Comparison of ENCODE assay signal across 8 mouse cellular contexts in the genomic region with DNA sequence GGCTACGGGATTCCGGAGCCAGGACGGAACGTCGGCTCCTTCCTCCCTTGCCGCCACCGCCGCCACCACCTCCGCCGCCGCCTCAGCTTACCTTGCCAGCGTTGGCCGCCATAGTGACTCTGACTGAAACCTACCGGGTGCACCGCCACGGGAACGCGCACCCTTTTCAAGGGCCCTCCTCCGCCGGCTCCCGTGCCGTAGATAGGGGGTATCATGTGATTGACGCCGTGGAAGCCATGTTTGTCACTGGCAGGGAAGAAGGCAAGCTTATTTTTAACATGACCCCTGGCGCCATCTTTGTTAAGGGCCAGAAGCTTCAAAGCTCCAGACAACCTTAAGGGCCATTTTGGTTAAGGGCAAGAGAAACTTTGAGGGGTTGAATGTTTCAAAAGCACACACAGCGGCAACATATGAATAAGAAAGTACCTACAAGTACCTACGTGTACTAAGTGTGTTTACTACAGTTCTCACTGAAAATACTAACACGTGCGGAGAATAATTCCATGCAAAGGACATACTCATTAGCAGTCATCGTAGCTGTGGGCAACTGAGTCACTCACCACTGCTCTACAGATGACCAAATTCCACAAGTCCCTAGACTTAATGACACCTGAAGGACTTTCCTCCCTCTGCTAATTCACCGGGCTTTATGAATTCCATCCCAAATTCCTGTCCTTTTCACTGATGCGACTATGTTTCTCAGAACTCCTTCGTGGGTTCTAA. TPM values are rescaled to one million over a fixed set of nuclear protein-coding genes. Genes with fewer than 3 reads are reported as not detected.
DNase-seq lines count a peak whose midpoint lies in the region; ATAC-seq and TF ChIP-seq lines count a peak whose summit lies in the region.

A gene (minus strand): TSS at position 175 of the 723 bp plus-strand sequence.

- WGBS in bone marrow, adult 2 months, result 13% methylated on average over 33 of the region's 33 CpGs
- WGBS in embryonic facial prominence, embryonic 15.5 days, result 11% methylated on average over 30 of the region's 33 CpGs
- WGBS in limb, embryonic 14.5 days, result 18% methylated on average over 24 of the region's 33 CpGs
- 18% methylated on average over 24 of the region's 33 CpGs for WGBS in midbrain, postnatal 0 days

- peak; percentile 96 for TF ChIP-seq POLR2A in bone marrow, adult 2 months (IDR thresholded peaks at IDR 0.05; ENCODE audit: borderline replicate concordance, control insufficient read depth, low read depth, low read length)
- TF ChIP-seq POLR2A in limb, embryonic 14.5 days (IDR thresholded peaks at IDR 0.05; ENCODE audit: borderline replicate concordance, extremely low read depth, insufficient read depth, insufficient read length), result 0 out of 2 replicates have a peak, but pooled peaks have one; percentile 75

- no peaks in the 10 kb centered on the region for H3K36me3 ChIP-seq in embryonic facial prominence, embryonic 15.5 days
- H3K36me3 ChIP-seq in limb, embryonic 14.5 days (ENCODE audit: control insufficient read depth, insufficient read depth, low read length), result no peaks in the 10 kb centered on the region
- H3K36me3 ChIP-seq in midbrain, postnatal 0 days (ENCODE audit: insufficient read depth, low read length), result no peaks in the 10 kb centered on the region

- TF ChIP-seq CTCF in bone marrow, adult 2 months (IDR thresholded peaks at IDR 0.05; ENCODE audit: control insufficient read depth, insufficient read depth, low read length), result no peak
- no peak for TF ChIP-seq CTCF in midbrain, postnatal 0 days (IDR thresholded peaks at IDR 0.05)

- ATAC-seq in embryonic facial prominence, embryonic 15.5 days (ENCODE audit: insufficient number of reproducible peaks, low FRiP score, low TSS enrichment, low read depth), result peak; percentile 95
- peak; percentile 94 for ATAC-seq in limb, embryonic 14.5 days (ENCODE audit: low FRiP score, low read depth)
- peak; percentile 96 for ATAC-seq in midbrain, postnatal 0 days (ENCODE audit: low FRiP score)

- peak within 1 kb of the TSS; percentile 87 for H3K9ac ChIP-seq in embryonic facial prominence, embryonic 15.5 days
- peak within 1 kb of the TSS; percentile 90 for H3K9ac ChIP-seq in limb, embryonic 14.5 days (ENCODE audit: low read depth, low read length, severe bottlenecking)
- peak within 1 kb of the TSS; percentile 82 for H3K9ac ChIP-seq in midbrain, postnatal 0 days (replicated peaks; ENCODE audit: low read length, poor library complexity, severe bottlenecking)

- peak within 1 kb of the TSS; percentile 70 for H3K4me2 ChIP-seq in embryonic facial prominence, embryonic 15.5 days (replicated peaks)
- peak within 1 kb of the TSS; percentile 81 for H3K4me2 ChIP-seq in limb, embryonic 14.5 days (replicated peaks; ENCODE audit: low read depth, low read length, severe bottlenecking)
- H3K4me2 ChIP-seq in midbrain, postnatal 0 days (ENCODE audit: low read depth, low read length, poor library complexity, severe bottlenecking), result peak within 1 kb of the TSS; percentile 87

- no peaks in the 10 kb centered on the region for H3K9me3 ChIP-seq in embryonic facial prominence, embryonic 15.5 days (replicated peaks)
- H3K9me3 ChIP-seq in limb, embryonic 14.5 days (ENCODE audit: control insufficient read depth, low read length), result no peaks in the 10 kb centered on the region
- no peaks in the 10 kb centered on the region for H3K9me3 ChIP-seq in midbrain, postnatal 0 days (ENCODE audit: low read length)

- DNase-seq in 416B (ENCODE audit: low read depth), result peak; percentile 99
- DNase-seq in heart, adult 8-10 months (ENCODE audit: low spot score), result peak; percentile 100
- peak; percentile 100 for DNase-seq in kidney, adult 9 months
- DNase-seq in limb, embryonic 14.5 days (ENCODE audit: low spot score), result peak; percentile 98
- DNase-seq in midbrain, postnatal 0 days (ENCODE audit: low spot score), result peak; percentile 99
- DNase-seq in spleen, postnatal 14 days (ENCODE audit: low spot score in 2 of 2), result peak; percentile 98 to 99

- H3K4me1 ChIP-seq in bone marrow, adult 2 months (ENCODE audit: control insufficient read depth, insufficient read depth, low read length), result peaks cover 5% of the 10 kb centered on the region; the same call in 1 of the 2 replicates
- H3K4me1 ChIP-seq in embryonic facial prominence, embryonic 15.5 days, result peaks cover 27% of the 10 kb centered on the region
- H3K4me1 ChIP-seq in limb, embryonic 14.5 days (ENCODE audit: control insufficient read depth, insufficient read depth, low read length), result peaks cover 19% of the 10 kb centered on the region
- peaks cover 9% of the 10 kb centered on the region for H3K4me1 ChIP-seq in midbrain, postnatal 0 days (ENCODE audit: insufficient read depth, low read length)

- peak within 1 kb of the TSS; percentile 92 for H3K27ac ChIP-seq in bone marrow, adult 2 months (ENCODE audit: control insufficient read depth, insufficient read depth, low read depth, low read length, poor library complexity)
- H3K27ac ChIP-seq in embryonic facial prominence, embryonic 15.5 days (replicated peaks), result peak within 1 kb of the TSS; percentile 87
- peak within 1 kb of the TSS; percentile 78 for H3K27ac ChIP-seq in limb, embryonic 14.5 days (replicated peaks; ENCODE audit: low read depth, low read length)
- peak within 1 kb of the TSS; percentile 88 for H3K27ac ChIP-seq in midbrain, postnatal 0 days (ENCODE audit: low read depth, low read length)

- H3K27me3 ChIP-seq in embryonic facial prominence, embryonic 15.5 days, result no peaks in the 10 kb centered on the region
- H3K27me3 ChIP-seq in limb, embryonic 14.5 days (ENCODE audit: control insufficient read depth, insufficient read depth, low read length), result no peaks in the 10 kb centered on the region
- no peaks in the 10 kb centered on the region for H3K27me3 ChIP-seq in midbrain, postnatal 0 days (ENCODE audit: insufficient read depth, low read length)

- H3K4me3 ChIP-seq in bone marrow, adult 2 months (replicated peaks; ENCODE audit: control insufficient read depth, low read depth, low read length), result peak within 1 kb of the TSS; percentile 97
- H3K4me3 ChIP-seq in embryonic facial prominence, embryonic 15.5 days (replicated peaks), result peak within 1 kb of the TSS; percentile 85
- peak within 1 kb of the TSS; percentile 95 for H3K4me3 ChIP-seq in limb, embryonic 14.5 days (replicated peaks; ENCODE audit: low read length)
- H3K4me3 ChIP-seq in midbrain, postnatal 0 days (ENCODE audit: low read depth, low read length), result peak within 1 kb of the TSS; percentile 99

RNA-seq across cellular contexts. Expression of the gene that starts here (rescaled TPM):
- polyA plus RNA-seq in bone marrow, adult 2 months (2011; ENCODE audit: insufficient read depth, insufficient read length, low replicate concordance, missing spikeins), result 58.3 and 75.2 TPM in 2 replicates
- polyA plus RNA-seq in embryonic facial prominence, embryonic 15.5 days (2015; fragmentation: Nextera tagmentation; extraction: Ambion mirVana), result 19.5 and 21.5 TPM in 2 replicates
- 100 to 1,000 TPM; 242 to 367 (median 269) TPM for total RNA-seq in heart, adult 8-10 months (2022)
- polyA plus RNA-seq in limb, embryonic 14.5 days (2012; rRNA removed), result 24.8 and 27.0 TPM in 2 replicates
- polyA plus RNA-seq in limb, embryonic 14.5 days (2014; fragmentation: Nextera tagmentation; extraction: Ambion mirVana), result 25.4 and 26.5 TPM in 2 replicates
- 23.2 and 27.4 TPM in 2 replicates for total RNA-seq in midbrain, postnatal 0 days (2014; rRNA removed)
- polyA plus RNA-seq in midbrain, postnatal 0 days (2015; fragmentation: Nextera tagmentation; extraction: Ambion mirVana), result 9.9 and 11.1 TPM in 2 replicates

Comparison
In these comparisons a context has a peak if more than half of its experiments do, and no peak if none do; other contexts are left out.
1. Peak in every context shown above with its lines: DNase-seq, ATAC-seq, H3K4me3 ChIP-seq and H3K27ac ChIP-seq.